Mouse (Mus musculus): ENCODE results near the gene Gucd1. TPM values are rescaled to one million over a fixed set of nuclear protein-coding genes. Genes with fewer than 3 reads are reported as not detected.

Gene Gucd1
- polyA plus RNA-seq, 1 experiment, result 124 TPM

DNA sequence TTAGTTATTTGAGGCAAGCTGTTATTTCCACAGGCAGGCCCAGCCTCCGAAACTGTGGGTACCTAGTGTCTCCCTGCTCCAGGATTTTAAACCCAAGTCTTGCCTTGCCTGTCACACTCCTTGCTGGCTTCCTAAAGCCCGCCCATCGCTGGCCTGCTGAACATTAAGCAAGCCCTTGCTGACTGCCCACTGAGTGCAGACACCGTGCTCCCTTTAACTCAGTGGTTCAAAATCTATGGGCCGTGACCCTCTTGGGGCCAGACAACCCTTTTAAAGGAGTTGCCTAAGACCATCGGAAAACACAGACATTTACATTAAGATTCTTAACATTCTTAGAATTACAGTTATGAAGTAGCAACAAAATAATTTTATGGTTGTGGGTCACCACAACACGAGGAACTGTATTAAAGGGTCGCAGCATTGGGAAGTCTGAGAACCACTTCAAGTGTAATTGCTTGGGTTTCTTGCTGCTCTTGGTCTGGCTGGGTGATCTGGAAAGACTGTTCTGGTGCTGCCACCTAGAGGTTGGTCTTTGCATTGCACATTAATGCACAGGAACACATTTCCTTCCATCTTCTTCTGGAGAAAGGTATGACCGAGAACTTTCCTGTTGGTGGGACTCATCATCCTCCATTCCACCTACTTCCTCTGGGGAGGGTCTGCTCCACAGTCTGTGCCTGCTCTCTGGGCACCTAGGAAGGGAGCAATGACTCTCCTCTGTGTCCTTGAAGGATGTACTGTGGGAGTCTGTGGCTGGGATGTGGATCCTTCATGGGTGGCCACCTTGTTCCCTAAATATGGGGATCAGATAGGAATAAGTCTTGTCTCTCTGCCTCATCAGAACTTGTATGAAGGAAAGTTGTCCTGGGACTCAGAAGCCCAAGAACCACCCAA lies 31.4 kb downstream of the Gucd1 start:
- no peak overlapping the region for H3K27ac ChIP-seq (ENCODE audit: insufficient read depth, low read depth, low read length)
- 34% methylated on average over 9 of the region's 9 CpGs for WGBS

DNA sequence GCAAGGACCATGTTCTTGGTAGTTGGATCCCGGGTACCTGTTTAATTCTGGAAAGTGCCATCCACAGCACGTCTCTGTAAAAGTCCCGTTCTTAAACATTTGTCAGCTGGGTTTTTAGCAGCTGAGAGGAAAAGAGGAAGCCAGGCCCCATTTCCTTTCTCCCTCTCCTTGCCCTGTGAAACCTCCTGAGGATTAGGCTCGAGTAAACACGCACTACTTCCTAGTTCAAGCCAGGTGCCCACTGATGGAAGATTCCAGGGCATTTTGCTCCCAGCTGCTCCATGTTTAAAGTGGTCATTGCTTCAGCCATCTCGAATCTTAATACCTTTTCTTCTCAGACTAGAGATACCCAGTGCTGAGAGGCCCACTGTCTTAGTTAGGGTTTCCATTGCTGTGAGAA lies 33.0 kb downstream of the Gucd1 start:
- 67% methylated on average over 6 of the region's 6 CpGs for WGBS
- H3K4me1 ChIP-seq (ENCODE audit: control insufficient read depth, insufficient read depth, low read length), result no peaks in the 10 kb centered on the region
- no peak overlapping the region for H3K4me3 ChIP-seq (ENCODE audit: insufficient read depth, low read depth, low read length)
- peak overlapping the region; percentile 6; the same call in 1 of the 2 replicates for H3K27ac ChIP-seq (ENCODE audit: insufficient read depth, low read depth, low read length)
- TF ChIP-seq CTCF (conservative IDR thresholded peaks at IDR 0.05; ENCODE audit: insufficient read depth, insufficient read length, low read depth, low read length) (no peak), POLR2A (IDR thresholded peaks at IDR 0.05; ENCODE audit: low read depth, low read length) (no peak)
- H3K36me3 ChIP-seq (ENCODE audit: control insufficient read depth, insufficient read depth, low read length), result no peaks in the 10 kb centered on the region
- no peaks in the 10 kb centered on the region for H3K27me3 ChIP-seq (replicated peaks; ENCODE audit: control insufficient read depth, insufficient read depth, low read length)
- no peak for DNase-seq

More for the DNA sequence above, 31.4 kb downstream of the Gucd1 start:
- peak; percentile 86 for DNase-seq
- H3K36me3 ChIP-seq (ENCODE audit: control insufficient read depth, insufficient read depth, low read length), result no peaks in the 10 kb centered on the region
- H3K4me3 ChIP-seq (ENCODE audit: insufficient read depth, low read depth, low read length), result no peak overlapping the region
- no peaks in the 10 kb centered on the region for H3K27me3 ChIP-seq (replicated peaks; ENCODE audit: control insufficient read depth, insufficient read depth, low read length)
- TF ChIP-seq CTCF (conservative IDR thresholded peaks at IDR 0.05; ENCODE audit: insufficient read depth, insufficient read length, low read depth, low read length) (peak; percentile 89), POLR2A (IDR thresholded peaks at IDR 0.05; ENCODE audit: low read depth, low read length) (no peak)
- H3K4me1 ChIP-seq (ENCODE audit: control insufficient read depth, insufficient read depth, low read length), result no peaks in the 10 kb centered on the region

DNA sequence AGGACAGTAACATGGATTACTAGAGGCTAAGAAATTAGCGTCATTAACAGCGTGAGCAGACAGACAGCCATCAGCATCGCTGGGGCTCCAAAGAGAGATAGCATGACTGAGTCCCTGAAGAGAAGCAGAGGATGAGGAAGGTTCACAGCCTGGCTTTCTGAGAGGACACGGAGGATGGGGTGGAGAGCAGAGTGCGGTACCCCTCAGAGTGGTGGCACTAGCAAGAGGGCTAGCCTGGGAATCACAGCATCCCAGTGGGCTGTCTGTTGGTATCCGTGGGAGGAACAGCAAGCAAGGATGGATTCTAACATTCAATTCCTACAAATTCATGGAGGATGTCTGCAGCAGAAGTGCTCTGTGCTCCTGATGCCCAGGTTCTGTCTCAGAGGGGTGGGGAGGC lies 33.7 kb downstream of the Gucd1 start:
- no peaks in the 10 kb centered on the region for H3K27me3 ChIP-seq (replicated peaks; ENCODE audit: control insufficient read depth, insufficient read depth, low read length)
- no peaks in the 10 kb centered on the region for H3K4me1 ChIP-seq (ENCODE audit: control insufficient read depth, insufficient read depth, low read length)
- no peak overlapping the region for H3K4me3 ChIP-seq (ENCODE audit: insufficient read depth, low read depth, low read length)
- WGBS, result 94% methylated on average over 6 of the region's 6 CpGs
- no peak overlapping the region for H3K27ac ChIP-seq (ENCODE audit: insufficient read depth, low read depth, low read length)
- DNase-seq, result no peak
- no peaks in the 10 kb centered on the region for H3K36me3 ChIP-seq (ENCODE audit: control insufficient read depth, insufficient read depth, low read length)
- TF ChIP-seq CTCF (conservative IDR thresholded peaks at IDR 0.05; ENCODE audit: insufficient read depth, insufficient read length, low read depth, low read length), result no peak
- no peak for TF ChIP-seq POLR2A (IDR thresholded peaks at IDR 0.05; ENCODE audit: low read depth, low read length)

DNA sequence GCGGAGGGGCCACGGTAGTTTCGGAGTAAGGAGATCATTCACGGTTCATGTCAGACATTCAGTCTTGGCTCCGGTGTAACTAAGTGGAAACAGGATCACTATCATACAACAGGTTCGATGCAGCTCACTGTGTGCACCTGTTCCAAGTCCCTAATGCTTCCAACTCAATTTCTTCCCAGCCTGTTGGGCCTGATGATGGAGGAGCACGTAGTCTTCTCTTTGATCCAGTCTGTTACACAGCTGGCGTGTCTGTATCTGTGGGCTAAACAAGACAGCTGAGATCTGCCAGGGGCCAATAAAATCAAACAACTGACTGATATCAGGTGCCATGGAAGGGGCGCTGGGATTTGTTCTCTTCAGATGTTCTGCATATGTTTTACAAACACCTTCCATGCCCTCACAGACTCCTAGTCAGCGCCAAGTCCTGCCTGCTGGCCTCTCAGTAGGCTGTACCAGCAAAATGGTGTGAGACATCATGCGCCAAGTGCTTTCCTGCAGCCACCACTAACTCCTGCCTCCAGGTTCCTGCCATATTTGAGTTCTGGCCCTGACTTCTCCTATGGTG lies 34.8 kb downstream of the Gucd1 start:
- Histone ChIP-seq H3K4me1 (ENCODE audit: control insufficient read depth, insufficient read depth, low read length) (no peaks in the 10 kb centered on the region), H3K4me3 (ENCODE audit: insufficient read depth, low read depth, low read length) (no peak overlapping the region), H3K36me3 (ENCODE audit: control insufficient read depth, insufficient read depth, low read length) (no peaks in the 10 kb centered on the region), H3K27me3 (replicated peaks; ENCODE audit: control insufficient read depth, insufficient read depth, low read length) (no peaks in the 10 kb centered on the region), H3K27ac (ENCODE audit: insufficient read depth, low read depth, low read length) (no peak overlapping the region)
- TF ChIP-seq CTCF (conservative IDR thresholded peaks at IDR 0.05; ENCODE audit: insufficient read depth, insufficient read length, low read depth, low read length), result no peak
- TF ChIP-seq POLR2A (IDR thresholded peaks at IDR 0.05; ENCODE audit: low read depth, low read length), result no peak
- WGBS, result 88% methylated on average over 11 of the region's 11 CpGs
- no peak for DNase-seq

DNA sequence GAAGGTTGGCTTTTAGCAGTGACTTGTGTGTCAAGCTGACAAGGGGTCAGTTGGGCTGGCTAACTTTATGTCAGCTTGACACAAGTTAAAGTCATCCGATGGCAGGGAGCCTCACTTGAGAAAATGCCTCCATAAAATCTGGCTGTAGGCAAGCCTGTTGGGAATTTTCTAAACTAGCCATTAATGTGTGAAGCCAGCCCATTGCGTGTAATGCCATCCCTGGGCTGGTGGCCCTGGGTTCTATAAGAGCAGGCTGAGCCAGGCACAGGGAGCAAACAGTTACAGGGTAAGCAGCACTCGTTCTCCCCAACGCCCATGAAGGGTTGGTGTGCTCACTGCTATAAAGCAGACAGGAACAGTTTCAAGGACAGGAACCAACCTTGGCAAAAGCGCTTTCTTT lies 35.5 kb downstream of the Gucd1 start:
- Histone ChIP-seq H3K4me3 (ENCODE audit: insufficient read depth, low read depth, low read length) (no peak overlapping the region), H3K27ac (ENCODE audit: insufficient read depth, low read depth, low read length) (no peak overlapping the region), H3K36me3 (ENCODE audit: control insufficient read depth, insufficient read depth, low read length) (no peaks in the 10 kb centered on the region), H3K4me1 (ENCODE audit: control insufficient read depth, insufficient read depth, low read length) (no peaks in the 10 kb centered on the region), H3K27me3 (replicated peaks; ENCODE audit: control insufficient read depth, insufficient read depth, low read length) (no peaks in the 10 kb centered on the region)
- 84% methylated on average over 5 of the region's 5 CpGs for WGBS
- DNase-seq, result no peak
- TF ChIP-seq POLR2A (IDR thresholded peaks at IDR 0.05; ENCODE audit: low read depth, low read length) (no peak), CTCF (conservative IDR thresholded peaks at IDR 0.05; ENCODE audit: insufficient read depth, insufficient read length, low read depth, low read length) (no peak)

DNA sequence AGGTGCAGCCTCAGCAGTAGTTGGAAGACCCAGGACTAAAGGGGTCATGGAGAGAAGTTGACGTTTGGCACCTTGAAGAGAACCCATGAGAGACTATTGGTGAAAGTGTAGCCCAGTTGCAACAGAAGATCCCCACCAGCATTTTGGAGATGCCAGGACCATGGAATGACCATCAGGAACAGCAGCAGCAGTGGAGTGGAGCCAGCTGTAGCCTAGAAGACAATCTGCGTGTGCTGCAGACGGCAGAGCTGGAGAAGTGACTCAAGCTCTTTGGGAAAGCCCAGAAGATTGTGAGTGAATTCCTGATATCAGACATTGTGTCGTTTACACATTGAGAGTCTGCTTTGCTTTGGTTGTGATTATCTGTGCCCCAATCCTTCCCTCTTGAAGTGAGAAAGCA lies 36.1 kb downstream of the Gucd1 start:
- WGBS, result 84% methylated on average over 4 of the region's 4 CpGs
- Histone ChIP-seq H3K27me3 (replicated peaks; ENCODE audit: control insufficient read depth, insufficient read depth, low read length) (no peaks in the 10 kb centered on the region), H3K36me3 (ENCODE audit: control insufficient read depth, insufficient read depth, low read length) (no peaks in the 10 kb centered on the region), H3K4me1 (ENCODE audit: control insufficient read depth, insufficient read depth, low read length) (no peaks in the 10 kb centered on the region), H3K4me3 (ENCODE audit: insufficient read depth, low read depth, low read length) (no peak overlapping the region), H3K27ac (ENCODE audit: insufficient read depth, low read depth, low read length) (no peak overlapping the region)
- TF ChIP-seq POLR2A (IDR thresholded peaks at IDR 0.05; ENCODE audit: low read depth, low read length) (no peak), CTCF (conservative IDR thresholded peaks at IDR 0.05; ENCODE audit: insufficient read depth, insufficient read length, low read depth, low read length) (no peak)
- DNase-seq, result no peak

DNA sequence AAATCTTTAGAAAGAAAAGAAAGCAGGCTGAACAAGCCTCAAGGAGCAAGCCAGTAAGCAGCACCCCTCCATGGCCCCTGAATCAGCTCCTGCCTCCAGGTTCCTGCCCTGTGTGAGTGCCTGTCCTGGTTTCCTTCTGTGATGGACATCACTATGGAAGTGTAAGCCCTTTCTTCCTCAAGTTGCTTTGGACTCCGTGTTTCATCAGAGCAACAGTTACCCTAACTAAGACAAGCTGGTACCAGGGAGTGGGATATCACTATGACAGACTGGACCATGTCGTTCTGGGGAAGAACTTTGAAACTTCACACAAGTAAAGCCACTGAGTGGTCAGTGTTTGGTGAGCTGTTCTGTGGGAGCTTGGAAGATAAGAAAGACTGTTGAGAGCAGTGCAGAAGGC lies 37.8 kb downstream of the Gucd1 start:
- Histone ChIP-seq H3K27ac (ENCODE audit: insufficient read depth, low read depth, low read length) (no peak overlapping the region), H3K36me3 (ENCODE audit: control insufficient read depth, insufficient read depth, low read length) (no peaks in the 10 kb centered on the region), H3K27me3 (replicated peaks; ENCODE audit: control insufficient read depth, insufficient read depth, low read length) (no peaks in the 10 kb centered on the region), H3K4me1 (ENCODE audit: control insufficient read depth, insufficient read depth, low read length) (peaks cover 5% of the 10 kb centered on the region; the same call in 1 of the 2 replicates), H3K4me3 (ENCODE audit: insufficient read depth, low read depth, low read length) (no peak overlapping the region)
- no peak for DNase-seq
- 96% methylated on average over 2 of the region's 2 CpGs for WGBS
- TF ChIP-seq CTCF (conservative IDR thresholded peaks at IDR 0.05; ENCODE audit: insufficient read depth, insufficient read length, low read depth, low read length) (no peak), POLR2A (IDR thresholded peaks at IDR 0.05; ENCODE audit: low read depth, low read length) (no peak)
